Mouse (Mus musculus): Measurements from ENCODE around the gene Amt. TPM values are rescaled to one million over a fixed set of nuclear protein-coding genes. Genes with fewer than 3 reads are reported as not detected.

Amt gene
- polyA plus RNA-seq, 1 experiment from 2014 or later: 6.2 TPM

DNA sequence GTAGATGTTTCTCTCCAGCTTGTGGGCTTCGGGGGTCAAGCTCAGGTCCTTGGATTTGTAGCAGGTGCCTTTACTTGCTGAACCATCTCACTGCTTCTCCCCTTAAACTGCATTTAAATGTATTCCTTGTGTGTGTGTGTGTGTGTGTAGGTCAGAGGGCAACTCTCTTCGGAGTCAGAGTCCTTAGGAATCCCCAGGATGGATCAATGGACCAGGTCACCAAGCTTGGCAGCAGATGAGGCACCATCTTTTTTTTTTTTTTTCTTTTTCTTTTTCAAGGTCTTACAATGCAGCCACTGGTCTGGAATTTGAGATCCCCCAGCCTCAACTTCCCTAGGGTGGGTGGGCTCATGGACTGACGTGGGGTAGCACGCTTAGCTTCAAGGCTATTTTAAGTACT is 47.8 kb downstream of the Amt start:
- no peaks in the 10 kb centered on the region for H3K36me3 ChIP-seq (ENCODE audit: control insufficient read depth, insufficient read depth, low read length)
- no peak overlapping the region for H3K4me2 ChIP-seq (ENCODE audit: low read depth, low read length)
- ATAC-seq (ENCODE audit: low read depth): no peak
- no peak for DNase-seq (ENCODE audit: low spot score)
- H3K9ac ChIP-seq (ENCODE audit: low read depth, low read length): no peak overlapping the region
- peaks cover 19% of the 10 kb centered on the region for H3K4me1 ChIP-seq (ENCODE audit: control insufficient read depth, insufficient read depth, low read length)
- no peaks in the 10 kb centered on the region for H3K27me3 ChIP-seq (replicated peaks; ENCODE audit: control insufficient read depth, insufficient read depth, low read length)
- 83% methylated on average over 4 of the region's 4 CpGs for WGBS
- no peaks in the 10 kb centered on the region for H3K9me3 ChIP-seq (ENCODE audit: control insufficient read depth, low read length)
- H3K4me3 ChIP-seq (ENCODE audit: low read depth, low read length): no peak overlapping the region
- H3K27ac ChIP-seq (replicated peaks; ENCODE audit: low read depth, low read length): no peak overlapping the region

- no peaks in the 10 kb centered on the region for H3K27me3 ChIP-seq (replicated peaks; ENCODE audit: control insufficient read depth, insufficient read depth, low read length)
- H3K36me3 ChIP-seq (ENCODE audit: control insufficient read depth, insufficient read depth, low read length): peaks cover 24% of the 10 kb centered on the region
- H3K4me3 ChIP-seq (ENCODE audit: low read depth, low read length): peak overlapping the region; percentile 92
- 5% methylated on average over 11 of the region's 11 CpGs for WGBS
- peak overlapping the region; percentile 80 for H3K9ac ChIP-seq (ENCODE audit: low read depth, low read length)
- H3K4me2 ChIP-seq (ENCODE audit: low read depth, low read length): peak overlapping the region; percentile 84
- H3K27ac ChIP-seq (replicated peaks; ENCODE audit: low read depth, low read length): peak overlapping the region; percentile 92
- ATAC-seq (ENCODE audit: low read depth) (no peak), DNase-seq (ENCODE audit: low spot score) (no peak)
- H3K9me3 ChIP-seq (ENCODE audit: control insufficient read depth, low read length): no peaks in the 10 kb centered on the region
- peaks cover 8% of the 10 kb centered on the region; the same call in 1 of the 2 replicates for H3K4me1 ChIP-seq (ENCODE audit: control insufficient read depth, insufficient read depth, low read length)
Observed at GRCm38 (mm10) chr9:108347024-108347423, 50.4 kb downstream of the Amt start.

DNA sequence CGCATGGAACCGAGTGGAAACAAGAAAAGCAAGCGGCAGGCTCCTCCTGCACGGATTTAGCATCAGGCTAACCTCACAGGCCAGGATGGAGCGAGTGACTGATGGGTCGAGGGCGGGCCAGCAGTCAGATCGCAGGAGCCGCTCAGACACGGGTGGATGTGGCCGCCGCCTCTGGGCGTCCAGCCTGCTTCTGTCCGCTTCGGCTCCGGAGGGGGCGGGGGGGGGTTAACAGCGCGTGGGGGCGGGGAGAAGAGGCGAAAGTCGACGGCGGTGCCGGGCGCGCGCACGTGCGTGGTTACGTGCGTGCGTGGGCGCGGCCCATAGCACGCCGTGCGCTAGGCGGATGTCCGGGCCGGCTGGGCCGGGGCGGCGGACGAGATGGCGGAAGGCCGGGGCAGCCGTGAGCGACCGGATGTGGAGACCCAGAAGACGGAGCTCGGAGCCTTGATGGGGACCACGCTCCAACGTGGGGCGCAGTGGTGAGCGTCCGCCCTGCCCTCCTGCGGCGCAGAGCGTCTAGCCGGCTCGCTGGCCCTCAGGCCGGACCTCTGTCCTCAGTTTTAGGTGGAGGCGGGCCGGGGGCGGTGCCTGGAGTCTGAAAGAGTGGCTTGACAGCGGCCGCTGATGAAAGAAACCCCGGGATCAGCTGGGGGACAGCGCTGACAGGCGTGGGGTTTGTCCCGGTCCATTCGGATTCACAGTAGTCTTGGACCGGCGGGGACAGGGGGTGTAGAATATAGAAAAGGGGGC is 51.1 kb downstream of the Amt start, which contains the start of gene Usp4:
TSS of gene Usp4 (plus strand) at position 314 of the 750 bp plus-strand sequence.
- H3K27ac ChIP-seq (replicated peaks; ENCODE audit: low read depth, low read length): peak within 1 kb of the TSS; percentile 92
- ATAC-seq (ENCODE audit: low read depth) (peak; percentile 97), DNase-seq (ENCODE audit: low spot score) (peak; percentile 96)
- peaks cover 8% of the 10 kb centered on the region; the same call in 1 of the 2 replicates for H3K4me1 ChIP-seq (ENCODE audit: control insufficient read depth, insufficient read depth, low read length)
- 1% methylated on average over 28 of the region's 75 CpGs for WGBS
- H3K36me3 ChIP-seq (ENCODE audit: control insufficient read depth, insufficient read depth, low read length): peaks cover 31% of the 10 kb centered on the region
- peak within 1 kb of the TSS; percentile 92 for H3K4me3 ChIP-seq (ENCODE audit: low read depth, low read length)
- H3K4me2 ChIP-seq (ENCODE audit: low read depth, low read length): peak within 1 kb of the TSS; percentile 84
- H3K27me3 ChIP-seq (replicated peaks; ENCODE audit: control insufficient read depth, insufficient read depth, low read length): no peaks in the 10 kb centered on the region
- no peaks in the 10 kb centered on the region for H3K9me3 ChIP-seq (ENCODE audit: control insufficient read depth, low read length)
- peak within 1 kb of the TSS; percentile 80 for H3K9ac ChIP-seq (ENCODE audit: low read depth, low read length)

GRCm38 (mm10) chr9:108348290-108348680 is 51.6 kb downstream of the Amt start:
- Histone ChIP-seq H3K27me3 (replicated peaks; ENCODE audit: control insufficient read depth, insufficient read depth, low read length) (no peaks in the 10 kb centered on the region), H3K36me3 (ENCODE audit: control insufficient read depth, insufficient read depth, low read length) (peaks cover 36% of the 10 kb centered on the region), H3K4me1 (ENCODE audit: control insufficient read depth, insufficient read depth, low read length) (peaks cover 8% of the 10 kb centered on the region; the same call in 1 of the 2 replicates), H3K4me3 (ENCODE audit: low read depth, low read length) (peak overlapping the region; percentile 92), H3K27ac (replicated peaks; ENCODE audit: low read depth, low read length) (peak overlapping the region; percentile 92), H3K9me3 (ENCODE audit: control insufficient read depth, low read length) (no peaks in the 10 kb centered on the region), H3K4me2 (ENCODE audit: low read depth, low read length) (peak overlapping the region; percentile 84), H3K9ac (ENCODE audit: low read depth, low read length) (peak overlapping the region; percentile 80)
- 8% methylated on average over 14 of the region's 14 CpGs for WGBS
- ATAC-seq (ENCODE audit: low read depth): no peak
- DNase-seq (ENCODE audit: low spot score): no peak

DNA sequence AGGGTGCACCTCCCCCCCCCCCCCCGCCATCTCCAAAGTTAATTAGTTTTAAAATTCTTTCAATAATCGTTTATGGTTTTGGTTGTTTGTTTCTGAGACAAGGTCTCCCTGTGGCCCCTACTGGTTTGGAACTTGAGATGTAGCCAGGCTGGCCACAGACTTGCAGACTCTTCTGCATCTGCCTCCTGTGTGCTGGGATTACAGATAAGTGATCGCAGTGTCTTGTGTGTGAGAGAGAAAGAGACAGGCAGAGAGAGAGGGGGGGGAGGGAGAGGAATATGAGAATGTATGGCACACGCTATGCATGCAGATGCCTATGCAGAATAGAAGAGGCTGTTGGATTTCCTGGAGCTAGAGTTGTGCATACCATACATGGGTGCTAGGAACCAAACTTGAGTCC is 53.1 kb downstream of the Amt start:
- ATAC-seq (ENCODE audit: low read depth) (no peak), DNase-seq (ENCODE audit: low spot score) (no peak)
- no peak overlapping the region for H3K4me2 ChIP-seq (ENCODE audit: low read depth, low read length)
- no peaks in the 10 kb centered on the region for H3K27me3 ChIP-seq (replicated peaks; ENCODE audit: control insufficient read depth, insufficient read depth, low read length)
- H3K27ac ChIP-seq (replicated peaks; ENCODE audit: low read depth, low read length): no peak overlapping the region
- H3K36me3 ChIP-seq (ENCODE audit: control insufficient read depth, insufficient read depth, low read length): peaks cover 49% of the 10 kb centered on the region
- WGBS: 81% methylated on average over 4 of the region's 4 CpGs
- H3K4me1 ChIP-seq (ENCODE audit: control insufficient read depth, insufficient read depth, low read length): peaks cover 8% of the 10 kb centered on the region; the same call in 1 of the 2 replicates
- no peak overlapping the region for H3K4me3 ChIP-seq (ENCODE audit: low read depth, low read length)
- no peaks in the 10 kb centered on the region for H3K9me3 ChIP-seq (ENCODE audit: control insufficient read depth, low read length)
- no peak overlapping the region for H3K9ac ChIP-seq (ENCODE audit: low read depth, low read length)

Other genes starting within 250 kb of the Amt start
- 36.6 and 37.0 TPM in 2 replicates for gene Gmppb, start 247.6 kb upstream of the Amt start, polyA plus RNA-seq (2014; fragmentation: Nextera tagmentation; extraction: Ambion mirVana)
- 4.1 and 4.6 TPM in 2 replicates for gene Amigo3, start 243.7 kb upstream of the Amt start, polyA plus RNA-seq (2014; fragmentation: Nextera tagmentation; extraction: Ambion mirVana)
- gene Mst1, start 216.4 kb upstream of the Amt start, polyA plus RNA-seq (2014; fragmentation: Nextera tagmentation; extraction: Ambion mirVana): 0.89 and 1.5 TPM in 2 replicates
- gene Rnf123, start 213.5 kb upstream of the Amt start, polyA plus RNA-seq (2014; fragmentation: Nextera tagmentation; extraction: Ambion mirVana): 22.9 and 30.2 TPM in 2 replicates
- gene Apeh, start 202.2 kb upstream of the Amt start, polyA plus RNA-seq (2014; fragmentation: Nextera tagmentation; extraction: Ambion mirVana): 39.9 and 48.6 TPM in 2 replicates
- gene Bsn, start 106.5 kb upstream of the Amt start, polyA plus RNA-seq (2014; fragmentation: Nextera tagmentation; extraction: Ambion mirVana): 1.1 TPM in 2 replicates
- gene Dag1, start 32.9 kb upstream of the Amt start, polyA plus RNA-seq (2014; fragmentation: Nextera tagmentation; extraction: Ambion mirVana): 101 and 107 TPM in 2 replicates
- 38.6 and 38.9 TPM in 2 replicates for gene Nicn1, start 6.4 kb upstream of the Amt start, polyA plus RNA-seq (2014; fragmentation: Nextera tagmentation; extraction: Ambion mirVana)
- gene Rhoa, start 9.3 kb downstream of the Amt start, polyA plus RNA-seq (2014; fragmentation: Nextera tagmentation; extraction: Ambion mirVana): 326 and 351 TPM in 2 replicates
- 38.2 and 47.8 TPM in 2 replicates for gene Tcta, start 9.3 kb downstream of the Amt start, polyA plus RNA-seq (2014; fragmentation: Nextera tagmentation; extraction: Ambion mirVana)
- 671 and 689 TPM in 2 replicates for gene Gpx1, start 42.0 kb downstream of the Amt start, polyA plus RNA-seq (2014; fragmentation: Nextera tagmentation; extraction: Ambion mirVana)
- 88.9 and 94.2 TPM in 2 replicates for gene Usp4, start 51.0 kb downstream of the Amt start, polyA plus RNA-seq (2014; fragmentation: Nextera tagmentation; extraction: Ambion mirVana)
- gene 1700102P08Rik, start 96.0 kb downstream of the Amt start, polyA plus RNA-seq (2014; fragmentation: Nextera tagmentation; extraction: Ambion mirVana): 0.18 and 0.58 TPM in 2 replicates
- gene Ccdc36, start 131.6 kb downstream of the Amt start, polyA plus RNA-seq (2014; fragmentation: Nextera tagmentation; extraction: Ambion mirVana): 1.1 and 1.5 TPM in 2 replicates
- not detected in 2 replicates for gene BC048562, start 139.6 kb downstream of the Amt start, polyA plus RNA-seq (2014; fragmentation: Nextera tagmentation; extraction: Ambion mirVana)
- 42.0 and 42.2 TPM in 2 replicates for gene Ccdc71, start 163.7 kb downstream of the Amt start, polyA plus RNA-seq (2014; fragmentation: Nextera tagmentation; extraction: Ambion mirVana)
- gene Klhdc8b, start 164.7 kb downstream of the Amt start, polyA plus RNA-seq (2014; fragmentation: Nextera tagmentation; extraction: Ambion mirVana): 23.7 and 27.6 TPM in 2 replicates
- 63.8 and 67.2 TPM in 2 replicates for gene Lamb2, start 182.9 kb downstream of the Amt start, polyA plus RNA-seq (2014; fragmentation: Nextera tagmentation; extraction: Ambion mirVana)
- gene Usp19, start 193.7 kb downstream of the Amt start, polyA plus RNA-seq (2014; fragmentation: Nextera tagmentation; extraction: Ambion mirVana): 57.6 and 57.8 TPM in 2 replicates
- 97.2 and 116 TPM in 2 replicates for gene Qars, start 210.9 kb downstream of the Amt start, polyA plus RNA-seq (2014; fragmentation: Nextera tagmentation; extraction: Ambion mirVana)
- gene Qrich1, start 220.0 kb downstream of the Amt start, polyA plus RNA-seq (2014; fragmentation: Nextera tagmentation; extraction: Ambion mirVana): 110 and 126 TPM in 2 replicates

Data from embryonic facial prominence, embryonic 14.5 days (tissue).